Mouse (Mus musculus) small intestine, adult 2 months (tissue): ENCODE results near the gene Cyp8b1. TPM values are rescaled to one million over a fixed set of nuclear protein-coding genes. Genes with fewer than 3 reads are reported as not detected.

Source experiments
- H3K27ac ChIP-seq: fragments of 200-500 bp; 2 replicates; pipeline ENCODE4 v1.5.1; 2012; ENCODE audit warnings: low read depth, low read length, control low read depth, inconsistent platforms; ENCODE audit not compliant: insufficient read depth
- H3K27me3 ChIP-seq: fragments of 200-500 bp; 2 replicates; pipeline ENCODE4 v1.6.1; 2012; ENCODE audit warnings: mild to moderate bottlenecking, moderate library complexity, low read length, inconsistent platforms; ENCODE audit not compliant: control insufficient read depth, insufficient read depth
- H3K36me3 ChIP-seq: fragments of 200-500 bp; 2 replicates; pipeline ENCODE4 v1.6.1; 2012; ENCODE audit warnings: mild to moderate bottlenecking, low read length, control low read depth, inconsistent platforms; ENCODE audit not compliant: control insufficient read depth, insufficient read depth
- H3K4me1 ChIP-seq: fragments of 200-500 bp; 2 replicates; pipeline ENCODE4 v1.6.1; 2012; ENCODE audit warnings: low read length, inconsistent platforms, mixed read lengths; ENCODE audit not compliant: control insufficient read depth, insufficient read depth, insufficient read length
- H3K4me3 ChIP-seq: fragments of 200-500 bp; 2 replicates; pipeline ENCODE4 v1.5.1; 2012; ENCODE audit warnings: low read depth, mild to moderate bottlenecking, control low read depth, inconsistent platforms, low read length, moderate library complexity
- CTCF ChIP-seq: fragments of 200-500 bp; IDR thresholded peaks from 2 replicates; pipeline ENCODE4 v1.5.1; 2012; ENCODE audit warnings: low read depth, mild to moderate bottlenecking, control low read depth, inconsistent platforms, low read length, moderate library complexity, mixed read lengths; ENCODE audit not compliant: insufficient replicate concordance, insufficient read length; ENCODE audit errors: extremely low read depth
- POLR2A ChIP-seq: fragments of 200-500 bp; IDR thresholded peaks from 2 replicates; pipeline ENCODE4 v1.6.1; 2012; ENCODE audit warnings: low read depth, mild to moderate bottlenecking, control low read depth, inconsistent platforms, low read length, moderate library complexity
- WGBS: fragments of 180-500 bp; shearing (Covaris S2); methylation state at CpG from one replicate; pipeline ENCODE4 v1.1.7; 2018; 5-methylcytosine and 5-hydroxymethylcytosine counted together
- polyA plus RNA-seq: library from polyadenylated mRNA; depleted of rRNA; stranded (reverse); fragments of >200 nt; gene quantifications from 2 replicates; pipeline ENCODE4 v1.2.3, GENCODE M21; 2012

Cyp8b1 gene
- polyA plus RNA-seq, 1 experiment: not detected

- no peaks in the 10 kb centered on the region for H3K4me1 ChIP-seq
- no peak overlapping the region for H3K27ac ChIP-seq
- H3K27me3 ChIP-seq: no peaks in the 10 kb centered on the region
- 42% methylated on average over 6 of the region's 6 CpGs for WGBS
- no peaks in the 10 kb centered on the region for H3K36me3 ChIP-seq
- TF ChIP-seq CTCF: no peak
- TF ChIP-seq POLR2A: no peak
- H3K4me3 ChIP-seq: no peak overlapping the region
Measured at GRCm38 (mm10) chr9:121899306-121899705, 16.8 kb downstream of the Cyp8b1 start.

- 73% methylated on average over 9 of the region's 9 CpGs for WGBS
- no peaks in the 10 kb centered on the region for H3K27me3 ChIP-seq
- no peaks in the 10 kb centered on the region for H3K4me1 ChIP-seq
- H3K27ac ChIP-seq: peak within 1 kb of the TSS; percentile 40
- H3K36me3 ChIP-seq: no peaks in the 10 kb centered on the region
- H3K4me3 ChIP-seq: no peak within 1 kb of the TSS
- no peak for TF ChIP-seq CTCF
- TF ChIP-seq POLR2A: no peak
Measured at GRCm38 (mm10) chr9:121898245-121898644, 17.9 kb downstream of the Cyp8b1 start, which contains the start of gene Ackr2. Gene Ackr2 (plus strand): TSS chr9:121898355.

- H3K27me3 ChIP-seq: no peaks in the 10 kb centered on the region
- WGBS: 64% methylated on average over 4 of the region's 4 CpGs
- peak overlapping the region; percentile 40; the same call in 1 of the 2 replicates for H3K27ac ChIP-seq
Measured at GRCm38 (mm10) chr9:121896820-121897219, 19.3 kb downstream of the Cyp8b1 start.

GRCm38 (mm10) chr9:121895392-121895993 lies 20.6 kb downstream of the Cyp8b1 start:
- 60% methylated on average over 7 of the region's 7 CpGs for WGBS
- Histone ChIP-seq H3K27me3 (no peaks in the 10 kb centered on the region), H3K4me3 (no peak overlapping the region), H3K4me1 (no peaks in the 10 kb centered on the region; the same call in 1 of the 2 replicates), H3K27ac (no peak overlapping the region), H3K36me3 (no peaks in the 10 kb centered on the region)
- no peak for TF ChIP-seq CTCF
- TF ChIP-seq POLR2A: no peak

More at GRCm38 (mm10) chr9:121896820-121897219, 19.3 kb downstream of the Cyp8b1 start:
- Histone ChIP-seq H3K36me3 (no peaks in the 10 kb centered on the region), H3K4me3 (no peak overlapping the region), H3K4me1 (no peaks in the 10 kb centered on the region)
- no peak for TF ChIP-seq CTCF

GRCm38 (mm10) chr9:121894447-121894846 lies 21.7 kb downstream of the Cyp8b1 start:
- Histone ChIP-seq H3K4me1 (no peaks in the 10 kb centered on the region; the same call in 1 of the 2 replicates), H3K27ac (no peak overlapping the region), H3K36me3 (no peaks in the 10 kb centered on the region), H3K4me3 (no peak overlapping the region), H3K27me3 (no peaks in the 10 kb centered on the region)
- TF ChIP-seq CTCF (no peak), POLR2A (no peak)
- 84% methylated on average over 7 of the region's 7 CpGs for WGBS

GRCm38 (mm10) chr9:121892057-121892687 lies 23.9 kb downstream of the Cyp8b1 start:
- WGBS: 79% methylated on average over 12 of the region's 12 CpGs
- Histone ChIP-seq H3K4me3 (no peak overlapping the region), H3K27me3 (no peaks in the 10 kb centered on the region), H3K36me3 (no peaks in the 10 kb centered on the region), H3K4me1 (no peaks in the 10 kb centered on the region; the same call in 1 of the 2 replicates), H3K27ac (no peak overlapping the region)
- TF ChIP-seq CTCF: no peak
- no peak for TF ChIP-seq POLR2A

GRCm38 (mm10) chr9:121891301-121891700 lies 24.8 kb downstream of the Cyp8b1 start:
- no peaks in the 10 kb centered on the region for H3K27me3 ChIP-seq
- no peak overlapping the region for H3K27ac ChIP-seq
- TF ChIP-seq POLR2A (no peak), CTCF (no peak)
- H3K4me1 ChIP-seq: no peaks in the 10 kb centered on the region; the same call in 1 of the 2 replicates
- WGBS: 82% methylated on average over 9 of the region's 9 CpGs
- no peak overlapping the region for H3K4me3 ChIP-seq
- H3K36me3 ChIP-seq: no peaks in the 10 kb centered on the region
